Mouse (Mus musculus) heart, embryonic 11.5 days (tissue): ENCODE data around the gene Gpank1. TPM values are rescaled to one million over a fixed set of nuclear protein-coding genes. Genes with fewer than 3 reads are reported as not detected.
A peak's percentile ranks its signal among the peaks of the same experiment; 100 is the strongest.

Experiments
- ATAC-seq: fragments of 200-750 bp; cut with Nextera tagmentation; replicated peaks from 2 replicates; pipeline ENCODE4 v1.8.0; 2017; ENCODE audit warnings: moderate library complexity; ENCODE audit not compliant: insufficient number of reproducible peaks, low FRiP score, low TSS enrichment
- H3K27ac ChIP-seq: fragments of 300-500 bp; sonication (generic); 2 replicates; pipeline ENCODE4 v1.5.1; 2014; ENCODE audit warnings: mild to moderate bottlenecking, low read depth, low read length
- H3K27me3 ChIP-seq: fragments of 300-500 bp; sonication (generic); 2 replicates; pipeline ENCODE4 v1.6.1; 2014; ENCODE audit warnings: mild to moderate bottlenecking, low read length, mixed read lengths; ENCODE audit not compliant: control insufficient read depth, insufficient read depth
- H3K36me3 ChIP-seq: fragments of 300-500 bp; sonication (generic); 2 replicates; pipeline ENCODE4 v1.6.1; 2014; ENCODE audit warnings: mild to moderate bottlenecking, low read length, moderate library complexity, mixed read lengths; ENCODE audit not compliant: control insufficient read depth, insufficient read depth
- H3K4me1 ChIP-seq: fragments of 300-500 bp; sonication (generic); 2 replicates; pipeline ENCODE4 v1.6.1; 2014; ENCODE audit warnings: low read length; ENCODE audit not compliant: control insufficient read depth, insufficient read depth
- H3K4me2 ChIP-seq: fragments of 300-500 bp; sonication (generic); 2 replicates; pipeline ENCODE4 v1.6.1; 2014; ENCODE audit warnings: mild to moderate bottlenecking, moderate library complexity
- H3K4me3 ChIP-seq: fragments of 300-500 bp; sonication (generic); 2 replicates; pipeline ENCODE4 v1.5.1; 2014; ENCODE audit warnings: low read depth, low read length
- H3K9ac ChIP-seq: fragments of 300-500 bp; sonication (generic); 2 replicates; pipeline ENCODE4 v1.6.1; 2014; ENCODE audit warnings: mild to moderate bottlenecking, low read depth, low read length, moderate library complexity
- H3K9me3 ChIP-seq: fragments of 300-500 bp; sonication (generic); replicated peaks from 2 replicates; pipeline ENCODE4 v1.6.1; 2016; ENCODE audit warnings: low read length; ENCODE audit not compliant: control insufficient read depth
- WGBS: fragments of 180-500 bp; shearing (Covaris S2); extraction: QIAGEN DNeasy Blood & Tissue Kit; methylation state at CpG from one replicate; pipeline ENCODE4 v1.1.7; 2014; ENCODE audit not compliant: insufficient replicate concordance; 5-methylcytosine and 5-hydroxymethylcytosine counted together
- polyA plus RNA-seq: library from polyadenylated mRNA; unstranded; fragments of >200 nt; fragmentation: Nextera tagmentation; extraction: Ambion mirVana; gene quantifications from 2 replicates; pipeline ENCODE4 v1.2.1, GENCODE M21; 2014

Gpank1 gene
- polyA plus RNA-seq, 1 experiment from 2014 or later, result 15.7 TPM

DNA sequence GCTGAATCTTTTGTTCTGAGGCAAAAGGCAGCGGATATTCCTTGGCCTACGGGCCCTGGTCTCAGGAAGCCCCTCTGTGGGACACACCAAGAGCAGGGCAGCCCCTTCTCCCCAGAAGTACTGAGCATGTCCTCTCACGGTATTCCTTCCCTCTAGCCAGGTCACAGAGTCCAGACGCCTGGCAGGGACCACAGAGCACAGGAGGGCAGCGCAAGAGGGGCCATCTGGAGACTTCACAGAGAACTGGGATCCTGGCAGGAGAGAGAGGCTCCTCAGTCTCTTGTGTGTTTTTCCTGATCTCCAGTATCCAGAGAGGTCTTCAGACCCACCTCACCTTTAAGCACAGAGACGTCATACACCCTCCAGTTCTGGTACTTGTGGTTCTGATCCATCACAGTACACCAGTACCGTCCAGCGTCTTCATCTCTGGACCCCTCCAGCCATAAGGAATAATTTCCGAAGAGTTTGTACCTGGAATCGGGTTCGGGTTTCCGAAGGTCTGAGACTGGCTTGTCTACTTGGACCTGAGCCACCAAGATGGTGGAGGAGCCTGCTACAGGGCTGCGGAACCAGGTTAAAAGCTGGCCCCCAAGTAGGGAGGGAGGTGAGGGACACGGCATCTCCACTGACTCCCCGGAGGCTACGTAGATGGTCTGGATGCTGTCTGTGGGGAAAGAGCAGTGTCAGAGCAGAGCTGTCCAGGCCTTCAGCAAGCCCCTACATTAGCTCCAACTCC is 38.2 kb upstream of the Gpank1 start:
- Histone ChIP-seq H3K9me3 (no peaks in the 10 kb centered on the region), H3K4me3 (no peak overlapping the region), H3K9ac (0 out of 2 replicates have a peak overlapping the region, but pooled peaks have one; percentile 16), H3K36me3 (no peaks in the 10 kb centered on the region), H3K27ac (no peak overlapping the region), H3K4me1 (peaks cover 11% of the 10 kb centered on the region), H3K4me2 (no peak overlapping the region), H3K27me3 (no peaks in the 10 kb centered on the region)
- 79% methylated on average over 16 of the region's 16 CpGs for WGBS
- ATAC-seq, result no peak

DNA sequence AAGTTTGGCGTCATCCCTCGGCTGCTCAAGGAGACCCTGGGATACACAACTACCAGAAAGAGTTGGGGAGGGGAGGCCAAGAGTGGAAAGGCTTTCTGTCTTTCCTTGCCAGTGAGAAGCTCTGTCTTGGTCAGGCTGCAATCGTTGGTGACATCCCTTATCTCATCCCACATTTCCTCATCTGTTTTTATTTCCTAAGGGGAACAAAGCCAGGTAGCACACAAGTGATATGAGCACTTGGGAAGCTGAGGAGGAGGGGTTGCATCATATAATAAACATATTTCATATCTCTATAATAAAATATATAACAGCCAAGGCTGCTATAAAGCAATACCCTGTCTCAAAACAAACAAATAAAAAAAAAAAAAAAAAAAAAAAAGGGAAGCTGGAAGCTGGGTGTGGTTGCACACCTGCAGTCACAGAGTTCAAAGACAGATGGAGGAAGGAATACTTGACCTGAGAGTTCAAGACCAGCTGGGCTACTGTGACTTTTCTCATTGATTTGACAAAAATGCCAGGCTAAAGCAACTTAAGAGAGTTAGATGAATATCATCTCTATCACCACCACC is 37.2 kb upstream of the Gpank1 start:
- ATAC-seq, result no peak
- no peak overlapping the region for H3K4me2 ChIP-seq
- no peaks in the 10 kb centered on the region for H3K36me3 ChIP-seq
- no peak overlapping the region for H3K4me3 ChIP-seq
- H3K27me3 ChIP-seq, result no peaks in the 10 kb centered on the region
- H3K4me1 ChIP-seq, result peaks cover 8% of the 10 kb centered on the region
- H3K9me3 ChIP-seq, result no peaks in the 10 kb centered on the region
- no peak overlapping the region for H3K9ac ChIP-seq
- 57% methylated on average over 3 of the region's 3 CpGs for WGBS
- H3K27ac ChIP-seq, result no peak overlapping the region

DNA sequence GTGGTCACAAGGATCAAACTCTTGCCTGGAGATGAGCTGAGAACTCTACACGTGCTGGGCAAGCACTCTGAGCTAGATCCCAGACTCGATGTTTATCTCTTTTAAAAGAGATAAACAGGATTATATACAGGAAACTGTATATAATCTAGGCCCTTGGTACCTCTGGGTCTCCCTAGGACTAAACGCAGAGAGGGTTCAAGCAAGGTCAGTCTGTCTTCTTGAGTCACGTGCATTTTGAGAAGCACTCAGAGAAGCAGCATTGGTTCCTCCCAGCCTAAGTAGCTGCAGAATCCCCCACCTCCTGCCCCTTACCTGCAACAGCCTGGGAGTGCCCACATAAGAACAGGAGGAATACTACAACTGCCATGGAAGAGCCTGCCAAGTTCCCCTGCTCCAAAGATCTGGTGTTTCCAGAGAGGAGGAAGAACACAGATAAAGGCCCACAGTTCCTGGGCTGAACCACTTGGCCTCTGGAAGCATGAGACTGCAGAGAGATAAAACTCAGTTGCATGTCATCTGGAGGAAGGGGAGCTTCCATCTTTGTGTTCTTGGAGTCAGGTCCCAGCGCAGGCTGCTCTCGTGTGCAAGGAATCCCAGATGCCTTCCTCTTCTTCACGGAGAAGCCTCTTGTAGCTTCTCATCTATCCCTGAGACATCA is 35.9 kb upstream of the Gpank1 start, which contains the start of gene Ly6g6f:
Gene Ly6g6f, minus strand, starts transcription at position 403 of the 658 bp plus-strand sequence.
- Histone ChIP-seq H3K4me2 (no peak within 1 kb of the TSS), H3K27ac (no peak within 1 kb of the TSS), H3K9ac (no peak within 1 kb of the TSS), H3K9me3 (no peaks in the 10 kb centered on the region), H3K4me3 (no peak within 1 kb of the TSS), H3K36me3 (no peaks in the 10 kb centered on the region), H3K4me1 (peaks cover 6% of the 10 kb centered on the region), H3K27me3 (no peaks in the 10 kb centered on the region)
- 59% methylated on average over 7 of the region's 7 CpGs for WGBS
- no peak for ATAC-seq

DNA sequence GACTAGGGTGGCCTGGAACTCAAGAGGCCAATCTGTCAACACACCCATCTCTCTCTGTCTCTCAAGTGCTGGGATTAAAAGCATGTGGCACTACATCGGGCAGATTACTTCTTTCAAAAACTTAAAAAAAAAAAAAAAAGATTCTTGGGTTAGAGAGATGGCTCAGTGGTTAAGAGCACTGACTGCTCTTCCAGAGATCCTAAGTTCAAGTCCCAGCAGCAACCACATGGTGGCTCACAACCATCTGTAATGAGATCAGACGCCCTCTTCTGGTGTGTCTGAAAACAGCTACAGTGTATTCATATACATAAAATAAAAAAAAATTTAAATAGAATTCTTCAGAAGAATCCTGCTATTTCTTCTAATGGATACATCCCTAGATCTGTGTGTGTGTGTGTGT is 33.1 kb upstream of the Gpank1 start:
- Histone ChIP-seq H3K27ac (no peak overlapping the region), H3K36me3 (peaks cover 13% of the 10 kb centered on the region), H3K9me3 (no peaks in the 10 kb centered on the region), H3K4me1 (peaks cover 9% of the 10 kb centered on the region), H3K9ac (no peak overlapping the region), H3K27me3 (no peaks in the 10 kb centered on the region), H3K4me2 (no peak overlapping the region), H3K4me3 (no peak overlapping the region)
- WGBS, result 48% methylated on average over 2 of the region's 2 CpGs
- no peak for ATAC-seq

DNA sequence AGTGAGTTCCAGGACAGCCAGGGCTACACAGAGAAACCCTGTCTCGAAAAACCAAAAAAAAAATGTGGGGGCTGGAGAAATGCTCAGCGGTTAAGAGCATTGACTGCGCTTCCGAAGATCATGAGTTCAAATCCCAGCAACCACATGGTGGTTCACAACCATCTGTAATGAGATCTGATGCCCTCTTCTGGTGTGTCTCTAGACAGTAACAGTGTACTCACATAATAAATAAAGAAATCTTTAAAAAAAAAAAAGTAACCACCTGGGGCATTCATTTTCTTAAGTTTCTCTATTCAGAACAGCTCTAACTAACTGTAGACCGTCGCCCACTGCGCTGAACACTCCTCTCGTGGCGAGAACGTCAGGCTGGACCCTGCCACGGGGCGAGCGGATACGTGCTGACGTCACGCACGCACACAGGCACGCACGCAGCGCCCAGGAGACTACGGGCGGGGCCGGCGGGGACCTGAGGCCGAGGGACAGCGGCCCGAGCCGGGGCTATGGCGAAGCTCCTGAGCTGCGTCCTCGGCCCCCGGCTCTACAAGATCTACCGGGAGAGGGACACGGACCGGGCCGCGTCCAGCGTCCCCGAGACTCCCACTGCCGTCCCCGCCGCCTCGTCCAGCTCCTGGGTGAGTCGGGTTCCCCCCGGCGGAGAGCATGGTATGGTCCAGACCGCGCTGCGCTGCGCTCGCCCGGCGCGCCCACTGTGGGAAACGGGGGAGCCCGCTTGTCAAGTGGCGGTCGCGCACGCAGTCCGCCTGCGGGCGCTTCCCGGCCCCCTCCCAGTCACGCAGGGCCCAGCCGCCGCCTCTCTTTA is 32.2 kb upstream of the Gpank1 start, which contains the start of gene Abhd16a:
Gene Abhd16a, plus strand, starts transcription at position 439 of the 820 bp plus-strand sequence.
- Histone ChIP-seq H3K36me3 (peaks cover 13% of the 10 kb centered on the region), H3K27me3 (no peaks in the 10 kb centered on the region), H3K4me3 (peak within 1 kb of the TSS; percentile 69), H3K4me2 (peak within 1 kb of the TSS; percentile 84), H3K4me1 (peaks cover 9% of the 10 kb centered on the region), H3K9me3 (no peaks in the 10 kb centered on the region), H3K9ac (peak within 1 kb of the TSS; percentile 97), H3K27ac (peak within 1 kb of the TSS; percentile 96)
- WGBS, result 2% methylated on average over 67 of the region's 67 CpGs
- peak; percentile 97 for ATAC-seq

DNA sequence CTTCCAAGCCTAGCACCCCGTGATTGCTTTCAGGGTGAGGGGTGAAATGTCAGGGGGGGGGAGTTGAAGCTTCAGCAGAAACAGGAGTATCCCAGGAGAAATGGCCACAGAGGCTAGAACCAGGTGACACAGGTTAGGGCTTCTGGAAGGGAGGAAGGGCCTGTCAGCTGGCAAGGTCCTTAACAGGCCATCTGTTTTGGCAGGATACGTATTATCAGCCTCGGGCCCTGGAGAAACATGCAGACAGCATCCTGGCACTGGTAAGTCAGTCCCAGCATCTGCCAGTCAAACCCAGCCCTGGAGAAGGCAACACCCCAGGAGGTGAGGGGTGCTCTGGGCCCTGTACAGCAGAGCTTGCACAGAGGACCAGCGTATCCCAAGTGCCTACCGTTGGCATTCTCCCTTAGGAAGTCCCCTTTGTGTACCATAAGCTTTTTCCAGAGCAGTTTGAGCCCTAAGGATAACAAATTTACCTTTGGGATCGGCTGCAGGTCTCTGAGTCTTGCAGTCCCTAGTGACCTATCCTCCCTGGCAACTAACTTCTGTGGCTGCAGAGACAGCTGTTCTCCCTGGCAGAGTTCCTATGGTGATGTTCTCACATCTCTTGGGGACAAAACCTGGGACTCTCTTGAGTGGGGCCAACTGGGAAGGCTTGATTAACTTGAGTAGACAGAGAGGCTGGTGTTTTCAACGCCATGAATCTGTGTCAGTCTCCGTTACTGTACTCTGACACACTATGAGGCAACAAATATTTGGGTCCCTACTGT is 30.9 kb upstream of the Gpank1 start:
- Histone ChIP-seq H3K27ac (no peak overlapping the region), H3K27me3 (no peaks in the 10 kb centered on the region), H3K4me1 (peaks cover 12% of the 10 kb centered on the region), H3K9ac (peak overlapping the region; percentile 97), H3K4me2 (peak overlapping the region; percentile 84), H3K4me3 (peak overlapping the region; percentile 69), H3K9me3 (no peaks in the 10 kb centered on the region), H3K36me3 (peaks cover 18% of the 10 kb centered on the region)
- WGBS, result 68% methylated on average over 8 of the region's 8 CpGs
- no peak for ATAC-seq

DNA sequence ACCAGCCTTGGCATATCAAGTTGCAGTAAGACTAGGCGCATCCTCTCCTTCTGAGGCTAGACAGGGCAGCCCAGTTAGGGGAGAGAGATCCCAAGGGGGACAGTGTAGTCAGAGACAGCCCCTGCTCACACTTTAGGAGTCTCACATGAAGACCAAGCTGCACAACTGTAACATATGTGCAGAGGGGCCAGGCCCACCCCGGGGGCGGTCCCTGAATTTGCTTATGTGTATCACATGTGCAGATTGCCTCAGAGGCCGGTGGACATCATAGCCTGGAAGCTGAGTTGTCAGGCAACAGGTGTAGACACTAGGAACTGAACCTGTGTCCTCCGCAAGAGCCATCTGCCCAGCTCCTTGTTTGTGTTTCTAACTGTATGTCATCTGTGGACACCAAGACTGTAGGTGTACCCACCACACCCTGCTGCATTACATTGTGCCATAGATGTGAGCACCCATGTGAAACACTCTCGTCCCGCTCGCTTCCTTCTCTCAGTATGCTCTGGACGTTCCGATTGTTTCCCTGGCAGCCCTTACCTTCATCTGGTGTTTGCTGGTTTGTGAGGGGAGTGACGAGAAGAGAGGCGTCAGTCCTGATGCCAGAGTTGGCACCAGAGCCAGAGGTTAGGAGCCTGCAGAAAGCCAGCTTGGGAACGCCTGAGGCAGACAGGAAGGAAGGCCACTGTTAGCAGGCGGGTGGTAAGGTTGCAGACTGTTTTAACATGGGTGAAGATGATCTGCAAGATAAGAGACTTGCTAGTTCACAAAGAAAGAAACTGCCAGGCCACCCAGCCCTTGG is 28.7 kb upstream of the Gpank1 start:
- H3K4me2 ChIP-seq, result no peak overlapping the region
- H3K9ac ChIP-seq, result no peak overlapping the region
- 85% methylated on average over 14 of the region's 14 CpGs for WGBS
- no peak for ATAC-seq
- H3K4me1 ChIP-seq, result peaks cover 12% of the 10 kb centered on the region
- peaks cover 24% of the 10 kb centered on the region for H3K36me3 ChIP-seq
- no peak overlapping the region for H3K27ac ChIP-seq
- H3K4me3 ChIP-seq, result no peak overlapping the region
- no peaks in the 10 kb centered on the region for H3K9me3 ChIP-seq
- no peaks in the 10 kb centered on the region for H3K27me3 ChIP-seq
